Mouse (Mus musculus): ENCODE measurements at regions not wholly inside any gene's neighbourhood (a gene's known extent, or its start where the extent isn't known, plus 50 kb on each side); places are given as distances from the start of the nearest gene placed in this dataset.
"Not testable (repeated sequence)": the region's sequence is repeated elsewhere in the genome, so short reads cannot be mapped to it uniquely, and the experiment has no call there.

DNA sequence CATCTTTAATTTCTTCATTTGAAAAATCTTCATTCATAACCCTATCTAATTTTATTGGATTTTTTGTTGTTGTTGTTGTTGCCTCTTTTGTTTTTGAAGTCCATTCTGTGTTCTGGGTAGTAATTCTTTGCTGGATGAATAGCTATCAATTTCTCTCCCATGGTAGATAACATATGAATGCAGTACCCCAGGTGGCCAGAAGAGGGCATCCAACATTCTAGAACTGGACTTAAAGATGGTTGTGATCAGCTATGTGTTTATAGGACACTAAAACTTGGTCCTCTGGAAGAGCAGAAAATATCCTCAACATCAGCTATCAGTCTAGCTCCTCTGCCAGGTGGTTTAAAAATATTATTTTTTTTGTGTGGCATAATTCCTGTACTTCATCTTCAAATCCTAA is 73.0 kb downstream of the Prl2c3 start:
- TF ChIP-seq CTCF (IDR thresholded peaks at IDR 0.05): peak; percentile 67
- H3K27ac ChIP-seq; H3K27me3 ChIP-seq (ENCODE audit: control insufficient read depth, insufficient read depth, low read length); DNase-seq; H3K4me1 ChIP-seq (ENCODE audit: control insufficient read depth, insufficient read depth, low read length); intact Hi-C loops (cut with DNase I); H3K9ac ChIP-seq (ENCODE audit: low read depth, low read length); H3K4me3 ChIP-seq; H3K79me2 ChIP-seq (replicated peaks; ENCODE audit: control insufficient read depth, insufficient read depth, low read length); H3K36me3 ChIP-seq (ENCODE audit: control insufficient read depth, insufficient read depth, low read length): not testable (repeated sequence)

DNA sequence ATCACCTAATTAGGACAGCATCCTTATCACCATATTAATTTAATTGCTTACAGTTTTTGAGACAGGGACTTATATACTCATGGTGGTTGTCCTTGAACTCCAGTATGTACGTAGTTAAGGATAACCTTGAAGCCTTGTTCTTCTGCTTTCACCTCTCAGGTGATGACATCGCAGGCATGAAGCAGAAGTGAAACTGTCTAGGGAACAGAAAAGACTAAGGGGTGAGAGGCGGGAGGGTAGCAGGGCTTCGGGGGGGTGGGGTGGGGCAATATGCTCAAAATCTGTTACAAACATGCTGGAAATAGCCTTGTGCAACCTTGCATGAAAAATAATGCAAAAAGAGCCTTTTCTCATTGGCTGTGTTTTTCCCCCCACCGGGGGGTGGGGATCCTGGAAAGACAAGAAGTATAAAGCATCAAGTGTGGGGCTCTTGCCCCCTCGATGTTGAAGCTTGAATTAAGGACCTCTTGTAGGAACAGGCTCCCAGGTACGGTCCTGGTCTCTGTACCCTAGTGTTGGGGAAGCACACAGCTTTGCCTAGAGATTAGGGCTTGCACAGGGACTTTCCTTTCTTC is 81.8 kb downstream of the Prl2c3 start:
- DNase-seq: peak in 1 of 2 experiments; percentile 31
- intact Hi-C loops (cut with DNase I): loop anchor here (10.0 kb wide), 1 partner anchor 747 kb away; no protein-coding TSS in a partner anchor
- not testable (repeated sequence) for H3K27me3 ChIP-seq (ENCODE audit: control insufficient read depth, insufficient read depth, low read length); H3K36me3 ChIP-seq (ENCODE audit: control insufficient read depth, insufficient read depth, low read length); H3K4me1 ChIP-seq (ENCODE audit: control insufficient read depth, insufficient read depth, low read length); H3K27ac ChIP-seq; H3K79me2 ChIP-seq (replicated peaks; ENCODE audit: control insufficient read depth, insufficient read depth, low read length); H3K4me3 ChIP-seq; H3K9ac ChIP-seq (ENCODE audit: low read depth, low read length)
- WGBS: 89% methylated on average over 7 of the region's 7 CpGs

DNA sequence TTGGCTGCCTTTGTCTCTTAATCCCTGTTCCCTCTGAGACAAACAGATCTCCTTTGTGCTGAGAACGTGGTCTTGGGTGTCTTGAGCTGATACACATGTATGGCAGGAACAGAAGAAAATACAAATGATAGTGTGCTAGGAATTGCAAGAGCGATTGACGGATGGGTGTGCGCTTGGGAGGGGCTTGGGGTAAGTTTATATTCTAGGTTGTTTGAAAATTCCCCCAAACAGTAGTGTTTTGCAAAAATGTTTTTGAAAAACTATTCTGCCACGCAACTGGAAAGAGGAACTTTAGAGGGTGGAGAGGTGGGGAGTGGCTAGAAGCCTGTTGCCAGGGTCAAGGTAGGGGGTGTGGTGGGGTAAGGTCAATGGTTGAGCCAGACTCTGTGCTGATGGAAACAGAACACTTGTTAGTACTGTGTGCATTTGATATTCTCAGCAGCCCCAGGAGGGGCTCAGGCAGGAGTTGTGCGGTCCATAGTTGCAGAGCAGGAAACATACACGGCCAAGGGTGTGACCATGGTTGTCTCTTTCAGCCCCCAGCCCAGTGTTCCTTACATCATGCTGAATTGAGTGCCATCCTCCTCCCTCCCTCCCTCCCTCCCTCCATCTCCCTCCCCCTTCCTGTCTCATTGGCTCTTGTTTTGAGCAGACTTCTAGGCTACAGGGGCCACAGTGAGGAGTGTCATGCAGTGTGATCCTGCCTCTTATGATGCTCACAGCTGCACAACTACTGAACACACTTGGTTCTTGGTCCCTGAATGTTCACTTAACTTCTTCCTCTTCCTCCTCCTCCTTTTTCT is 88.2 kb downstream of the Prl2c3 start:
- H3K79me2 ChIP-seq (replicated peaks; ENCODE audit: control insufficient read depth, insufficient read depth, low read length): no peaks in the 10 kb centered on the region
- 70% methylated on average over 7 of the region's 7 CpGs for WGBS
- H3K36me3 ChIP-seq (ENCODE audit: control insufficient read depth, insufficient read depth, low read length): no peaks in the 10 kb centered on the region
- intact Hi-C loops (cut with DNase I): loop anchor here (10.0 kb wide), 1 partner anchor 753 kb away; no protein-coding TSS in a partner anchor
- H3K4me1 ChIP-seq (ENCODE audit: control insufficient read depth, insufficient read depth, low read length): no peaks in the 10 kb centered on the region; the same call in none of the 2 replicates
- TF ChIP-seq EP300 (IDR thresholded peaks at IDR 0.05; ENCODE audit: insufficient read depth, low read depth, low read length): no peak
- no peak for TF ChIP-seq POLR2A (IDR thresholded peaks at IDR 0.05; ENCODE audit: insufficient read depth, low read depth, low read length)
- TF ChIP-seq CTCF (IDR thresholded peaks at IDR 0.05): no peak
- no peak for DNase-seq
- H3K27ac ChIP-seq: no peak overlapping the region
- H3K4me3 ChIP-seq: no peak overlapping the region
- no peaks in the 10 kb centered on the region for H3K27me3 ChIP-seq (ENCODE audit: control insufficient read depth, insufficient read depth, low read length)
- no peak overlapping the region for H3K9ac ChIP-seq (ENCODE audit: low read depth, low read length)

GRCm38 (mm10) chr13:12702804-12703612 is 96.9 kb downstream of the Prl2c3 start:
- H3K27me3 ChIP-seq (ENCODE audit: control insufficient read depth, insufficient read depth, low read length); H3K79me2 ChIP-seq (replicated peaks; ENCODE audit: control insufficient read depth, insufficient read depth, low read length); H3K9ac ChIP-seq (ENCODE audit: low read depth, low read length); H3K36me3 ChIP-seq (ENCODE audit: control insufficient read depth, insufficient read depth, low read length); H3K4me1 ChIP-seq (ENCODE audit: control insufficient read depth, insufficient read depth, low read length); intact Hi-C loops (cut with DNase I): not testable (repeated sequence)
- peak; percentile 57 to 59 for DNase-seq
- Histone ChIP-seq H3K4me3 (peak overlapping the region; percentile 41), H3K27ac (peak overlapping the region; percentile 28; the same call in 1 of the 2 replicates)
- WGBS: 3% methylated on average over 17 of the region's 27 CpGs

DNA sequence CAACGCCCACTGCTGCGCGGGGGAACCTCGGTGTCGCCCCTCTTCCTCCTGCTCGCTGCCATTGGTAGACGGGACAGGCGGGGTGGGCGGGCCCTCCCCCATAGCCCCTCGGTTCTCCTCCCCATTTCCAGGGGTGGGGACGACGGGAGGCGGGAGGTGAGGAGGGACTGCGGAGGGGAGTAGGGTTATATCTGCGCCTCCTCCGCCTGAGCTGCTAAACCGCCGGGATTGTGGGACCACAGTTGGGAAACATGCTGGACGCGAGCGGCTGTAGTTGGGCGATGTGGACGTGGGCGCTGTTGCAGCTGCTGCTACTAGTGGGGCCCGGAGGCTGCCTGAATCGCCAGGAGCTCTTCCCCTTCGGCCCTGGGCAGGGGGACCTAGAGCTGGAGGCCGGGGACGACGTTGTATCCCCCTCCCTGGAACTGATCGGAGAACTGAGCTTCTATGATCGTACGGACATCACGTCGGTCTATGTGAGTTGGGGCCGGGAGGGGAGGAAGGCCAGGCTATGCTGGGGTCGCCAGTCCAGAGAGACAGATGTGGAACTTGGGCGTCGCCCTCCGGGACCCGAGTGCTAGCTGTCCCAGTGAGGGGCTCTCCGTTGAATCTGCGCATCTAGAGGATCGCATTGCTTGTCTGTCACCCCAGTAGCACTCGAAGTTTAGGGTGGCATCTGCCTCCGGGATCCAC is 97.6 kb downstream of the Prl2c3 start:
- peak overlapping the region; percentile 30; the same call in 1 of the 2 replicates for H3K9ac ChIP-seq (ENCODE audit: low read depth, low read length)

GRCm38 (mm10) chr13:12693593-12694118 is 106.2 kb downstream of the Prl2c3 start:
- H3K79me2 ChIP-seq (replicated peaks; ENCODE audit: control insufficient read depth, insufficient read depth, low read length); H3K4me1 ChIP-seq (ENCODE audit: control insufficient read depth, insufficient read depth, low read length); H3K27me3 ChIP-seq (ENCODE audit: control insufficient read depth, insufficient read depth, low read length); H3K36me3 ChIP-seq (ENCODE audit: control insufficient read depth, insufficient read depth, low read length); H3K27ac ChIP-seq; H3K4me3 ChIP-seq; intact Hi-C loops (cut with DNase I); DNase-seq; H3K9ac ChIP-seq (ENCODE audit: low read depth, low read length): not testable (repeated sequence)
- WGBS: 67% methylated on average over 6 of the region's 7 CpGs

More for the DNA sequence above, 97.6 kb downstream of the Prl2c3 start:
- H3K27ac ChIP-seq: peak overlapping the region; percentile 49; the same call in 1 of the 2 replicates
- H3K4me1 ChIP-seq (ENCODE audit: control insufficient read depth, insufficient read depth, low read length); H3K36me3 ChIP-seq (ENCODE audit: control insufficient read depth, insufficient read depth, low read length); H3K79me2 ChIP-seq (replicated peaks; ENCODE audit: control insufficient read depth, insufficient read depth, low read length); H3K27me3 ChIP-seq (ENCODE audit: control insufficient read depth, insufficient read depth, low read length); intact Hi-C loops (cut with DNase I): not testable (repeated sequence)
- DNase-seq: peak; percentile 70 to 72
- WGBS: under 1% methylated on average over 33 of the region's 46 CpGs
- H3K4me3 ChIP-seq: peak overlapping the region; percentile 47

GRCm38 (mm10) chr13:12688778-12689177 is 111.1 kb downstream of the Prl2c3 start:
- intact Hi-C loops (cut with DNase I); H3K36me3 ChIP-seq (ENCODE audit: control insufficient read depth, insufficient read depth, low read length); H3K79me2 ChIP-seq (replicated peaks; ENCODE audit: control insufficient read depth, insufficient read depth, low read length); H3K9ac ChIP-seq (ENCODE audit: low read depth, low read length); H3K27ac ChIP-seq; H3K4me3 ChIP-seq; H3K4me1 ChIP-seq (ENCODE audit: control insufficient read depth, insufficient read depth, low read length); DNase-seq; H3K27me3 ChIP-seq (ENCODE audit: control insufficient read depth, insufficient read depth, low read length): not testable (repeated sequence)
- WGBS: no CpG with 5 or more reads among the region's 1 CpGs

DNA sequence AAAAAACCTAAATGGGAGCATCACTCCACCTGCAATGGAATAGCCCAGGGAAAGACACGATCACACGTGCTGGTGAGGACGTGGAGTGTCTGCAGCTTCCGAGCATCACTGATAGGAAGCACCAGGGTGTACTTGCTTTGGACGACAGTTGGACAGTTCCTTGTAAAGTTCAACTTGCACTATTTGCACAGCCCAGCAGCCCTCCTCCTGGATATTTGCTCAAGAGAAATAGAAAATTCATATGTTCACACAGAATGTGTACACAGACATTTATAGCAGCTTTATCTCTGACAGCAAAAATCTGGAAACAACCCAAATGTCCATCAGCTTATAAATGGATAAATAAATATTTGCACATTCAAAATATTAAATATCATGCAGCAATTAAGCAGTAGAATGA is 111.7 kb downstream of the Prl2c3 start:
- DNase-seq; H3K36me3 ChIP-seq (ENCODE audit: control insufficient read depth, insufficient read depth, low read length); intact Hi-C loops (cut with DNase I): not testable (repeated sequence)

More for the DNA sequence above, 111.7 kb downstream of the Prl2c3 start:
- not testable (repeated sequence) for H3K79me2 ChIP-seq (replicated peaks; ENCODE audit: control insufficient read depth, insufficient read depth, low read length); H3K27me3 ChIP-seq (ENCODE audit: control insufficient read depth, insufficient read depth, low read length); H3K4me3 ChIP-seq; H3K27ac ChIP-seq; H3K9ac ChIP-seq (ENCODE audit: low read depth, low read length); H3K4me1 ChIP-seq (ENCODE audit: control insufficient read depth, insufficient read depth, low read length)
- 33% methylated on average over 2 of the region's 5 CpGs for WGBS
